Mouse (Mus musculus): ENCODE data around the gene Selenop.

GRCm38 (mm10) chr15:3273191-3273590 lies 4.8 kb downstream of the Selenop start:
- no peak for TF ChIP-seq E2F4 (IDR thresholded peaks at IDR 0.05; ENCODE audit: insufficient replicate concordance, low read depth, low read length)
- TF ChIP-seq EP300 (IDR thresholded peaks at IDR 0.05; ENCODE audit: low read length) = no peak

Data from CH12.LX (cell line).